Mouse (Mus musculus) cerebellum, adult 8-10 months (tissue): Measurements from ENCODE around the gene Tmem184b.

Experiments used
- DNase-seq: peaks from one replicate; pipeline ENCODE4 v3.0.0; 2022

The Tmem184b gene

GRCm38 (mm10) chr15:79396736-79397135, 6.6 kb downstream of the Tmem184b start:
- no peak for DNase-seq

- no peak for DNase-seq
These were observed 8.1 kb downstream of the Tmem184b start for GRCm38 (mm10) chr15:79395281-79395680.

- DNase-seq, result no peak
These were observed 8.5 kb downstream of the Tmem184b start for GRCm38 (mm10) chr15:79394842-79395241.

GRCm38 (mm10) chr15:79393101-79393500, 10.3 kb downstream of the Tmem184b start:
- no peak for DNase-seq

GRCm38 (mm10) chr15:79392527-79392926, 10.8 kb downstream of the Tmem184b start:
- DNase-seq, result no peak

GRCm38 (mm10) chr15:79391447-79392093, 11.8 kb downstream of the Tmem184b start:
- no peak for DNase-seq

- no peak for DNase-seq
These were observed 12.9 kb downstream of the Tmem184b start for GRCm38 (mm10) chr15:79390434-79390833.

GRCm38 (mm10) chr15:79388171-79388570, 15.2 kb downstream of the Tmem184b start:
- DNase-seq, result no peak

GRCm38 (mm10) chr15:79387611-79388010, 15.8 kb downstream of the Tmem184b start:
- DNase-seq, result no peak

GRCm38 (mm10) chr15:79387081-79387480, 16.3 kb downstream of the Tmem184b start:
- no peak for DNase-seq

- DNase-seq, result no peak
These were observed 21.7 kb downstream of the Tmem184b start for GRCm38 (mm10) chr15:79381644-79382043.

- DNase-seq, result peak; percentile 75
These were observed 22.6 kb downstream of the Tmem184b start for GRCm38 (mm10) chr15:79380468-79381444.

- DNase-seq, result no peak
These were observed 23.7 kb downstream of the Tmem184b start for GRCm38 (mm10) chr15:79379658-79380057.

GRCm38 (mm10) chr15:79378608-79379007, 24.8 kb downstream of the Tmem184b start:
- DNase-seq, result no peak

GRCm38 (mm10) chr15:79377681-79378080, 25.7 kb downstream of the Tmem184b start:
- DNase-seq, result no peak

GRCm38 (mm10) chr15:79374760-79375159, 28.6 kb downstream of the Tmem184b start:
- DNase-seq, result no peak

GRCm38 (mm10) chr15:79370281-79370843, 33.0 kb downstream of the Tmem184b start:
- DNase-seq, result no peak

GRCm38 (mm10) chr15:79369452-79370280, 33.7 kb downstream of the Tmem184b start:
- DNase-seq, result no peak

- DNase-seq, result no peak
These were observed 34.4 kb downstream of the Tmem184b start for GRCm38 (mm10) chr15:79368861-79369440.

GRCm38 (mm10) chr15:79368313-79368811, 35.0 kb downstream of the Tmem184b start:
- DNase-seq, result no peak

GRCm38 (mm10) chr15:79366402-79366801, 37.0 kb downstream of the Tmem184b start:
- no peak for DNase-seq

GRCm38 (mm10) chr15:79365068-79365467, 38.3 kb downstream of the Tmem184b start:
- no peak for DNase-seq
